Mouse (Mus musculus): ENCODE measurements around the gene Ywhae. TPM values are rescaled to one million over a fixed set of nuclear protein-coding genes. Genes with fewer than 3 reads are reported as not detected.

Ywhae gene
- total and polyA plus RNA-seq, 2 experiments from 2014 or later: 181 to 1,457 TPM

- Histone ChIP-seq H3K4me3 (ENCODE audit: low read length) (peak overlapping the region; percentile 48), H3K9ac (replicated peaks; ENCODE audit: low read length) (peak overlapping the region; percentile 56; the same call in 1 of the 2 replicates), H3K27me3 (ENCODE audit: insufficient read depth, low read length) (peaks cover 6% of the 10 kb centered on the region), H3K27ac (peak overlapping the region; percentile 48; the same call in 1 of the 2 replicates), H3K4me2 (ENCODE audit: low read depth, low read length) (peak overlapping the region; percentile 61), H3K4me1 (ENCODE audit: insufficient read depth, low read length) (no peaks in the 10 kb centered on the region), H3K9me3 (ENCODE audit: low read length) (no peaks in the 10 kb centered on the region), H3K36me3 (ENCODE audit: insufficient read depth, low read length) (no peaks in the 10 kb centered on the region)
- no peak; the same call in 1 of the 2 replicates for ATAC-seq
- no peak for TF ChIP-seq CTCF (IDR thresholded peaks at IDR 0.05; ENCODE audit: low read depth)
- WGBS: 65% methylated on average over 13 of the region's 13 CpGs
- DNase-seq (ENCODE audit: low spot score): no peak
Measured at GRCm38 (mm10) chr11:75796536-75797246, 64.0 kb downstream of the Ywhae start.

DNA sequence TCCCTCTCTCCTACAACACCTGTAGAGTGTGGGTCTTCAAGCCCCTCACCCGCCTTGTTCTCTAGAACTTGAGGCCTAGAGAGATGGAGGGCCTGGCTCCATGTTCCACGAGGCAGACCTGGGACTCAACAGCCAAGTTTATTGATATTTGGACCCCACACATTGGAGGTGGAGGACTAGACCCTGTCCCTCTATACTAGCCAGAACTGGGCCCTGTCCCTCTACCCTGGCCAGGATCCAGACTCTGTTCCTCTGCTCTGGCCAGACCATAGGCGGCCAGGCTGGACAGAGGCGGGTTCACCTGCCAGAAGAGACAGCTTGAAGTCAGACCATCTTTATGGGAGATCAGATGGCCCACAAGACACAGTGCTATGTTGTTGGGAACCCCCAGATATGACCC lies 68.7 kb downstream of the Ywhae start:
- no peaks in the 10 kb centered on the region for H3K4me1 ChIP-seq (ENCODE audit: insufficient read depth, low read length)
- no peak for ATAC-seq
- H3K27me3 ChIP-seq (ENCODE audit: insufficient read depth, low read length): no peaks in the 10 kb centered on the region
- no peak for DNase-seq (ENCODE audit: low spot score)
- H3K27ac ChIP-seq: no peak overlapping the region
- TF ChIP-seq CTCF (IDR thresholded peaks at IDR 0.05; ENCODE audit: low read depth): no peak
- WGBS: 79% methylated on average over 4 of the region's 4 CpGs
- no peak overlapping the region for H3K9ac ChIP-seq (replicated peaks; ENCODE audit: low read length)
- no peak overlapping the region for H3K4me3 ChIP-seq (ENCODE audit: low read length)
- no peaks in the 10 kb centered on the region for H3K9me3 ChIP-seq (ENCODE audit: low read length)
- H3K36me3 ChIP-seq (ENCODE audit: insufficient read depth, low read length): no peaks in the 10 kb centered on the region
- H3K4me2 ChIP-seq (ENCODE audit: low read depth, low read length): no peak overlapping the region

DNA sequence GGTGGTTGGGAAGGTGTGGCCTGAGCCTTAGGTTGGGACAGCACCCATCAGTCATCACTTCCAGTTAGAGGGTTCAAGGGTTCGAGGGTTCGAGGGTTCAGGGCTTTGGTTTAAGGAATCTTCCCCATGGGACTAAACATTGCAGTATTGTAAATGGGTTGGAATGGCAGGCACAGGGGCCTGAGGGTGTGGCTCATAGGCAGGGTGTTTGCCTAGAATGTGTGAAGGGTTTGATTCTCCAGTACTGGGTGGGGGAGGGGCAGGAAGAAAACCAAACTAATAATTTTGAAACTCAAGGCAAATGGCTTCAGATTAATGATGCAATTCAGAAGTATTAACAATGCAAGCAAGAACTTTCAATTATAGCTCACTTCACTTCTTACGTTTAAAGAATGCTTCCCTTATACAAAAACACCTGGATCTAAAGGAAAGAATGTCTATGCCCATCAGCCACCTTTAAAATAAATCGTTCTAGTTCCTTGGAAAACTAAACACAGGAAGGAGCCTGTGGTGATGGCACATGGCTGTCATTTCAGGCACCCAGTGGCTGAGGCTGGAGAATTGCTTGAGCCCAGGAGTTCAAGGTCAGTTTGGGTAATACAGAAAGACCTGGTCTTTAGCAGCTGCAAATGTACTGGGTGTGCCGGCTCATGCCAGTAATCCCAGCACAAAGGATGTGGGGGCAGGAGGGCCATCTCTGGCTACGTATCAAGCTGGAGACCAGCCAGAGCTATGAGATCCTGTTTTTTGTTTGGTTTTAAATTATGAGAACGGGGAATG lies 69.3 kb downstream of the Ywhae start:
- H3K4me2 ChIP-seq (ENCODE audit: low read depth, low read length): no peak overlapping the region
- 74% methylated on average over 7 of the region's 7 CpGs for WGBS
- no peak for TF ChIP-seq CTCF (IDR thresholded peaks at IDR 0.05; ENCODE audit: low read depth)
- no peaks in the 10 kb centered on the region for H3K9me3 ChIP-seq (ENCODE audit: low read length)
- DNase-seq (ENCODE audit: low spot score): no peak
- no peak overlapping the region for H3K27ac ChIP-seq
- H3K9ac ChIP-seq (replicated peaks; ENCODE audit: low read length): no peak overlapping the region
- H3K36me3 ChIP-seq (ENCODE audit: insufficient read depth, low read length): no peaks in the 10 kb centered on the region
- no peaks in the 10 kb centered on the region for H3K4me1 ChIP-seq (ENCODE audit: insufficient read depth, low read length)
- no peak overlapping the region for H3K4me3 ChIP-seq (ENCODE audit: low read length)
- ATAC-seq: no peak
- no peaks in the 10 kb centered on the region for H3K27me3 ChIP-seq (ENCODE audit: insufficient read depth, low read length)

- Histone ChIP-seq H3K9me3 (ENCODE audit: low read length) (no peaks in the 10 kb centered on the region), H3K27me3 (ENCODE audit: insufficient read depth, low read length) (no peaks in the 10 kb centered on the region), H3K4me1 (ENCODE audit: insufficient read depth, low read length) (no peaks in the 10 kb centered on the region), H3K4me2 (ENCODE audit: low read depth, low read length) (no peak overlapping the region), H3K36me3 (ENCODE audit: insufficient read depth, low read length) (no peaks in the 10 kb centered on the region), H3K27ac (0 out of 2 replicates have a peak overlapping the region, but pooled peaks have one; percentile 7), H3K9ac (replicated peaks; ENCODE audit: low read length) (no peak overlapping the region), H3K4me3 (ENCODE audit: low read length) (no peak overlapping the region)
- DNase-seq (ENCODE audit: low spot score) (peak; percentile 32), ATAC-seq (0 out of 2 replicates have a peak, but pooled peaks have one; percentile 21)
- TF ChIP-seq CTCF (IDR thresholded peaks at IDR 0.05; ENCODE audit: low read depth): peak; percentile 42
- 19% methylated on average over 5 of the region's 5 CpGs for WGBS
Measured at GRCm38 (mm10) chr11:75807486-75807885, 74.8 kb downstream of the Ywhae start.

- no peak for DNase-seq (ENCODE audit: low spot score)
- Histone ChIP-seq H3K9ac (replicated peaks; ENCODE audit: low read length) (no peak overlapping the region), H3K4me3 (ENCODE audit: low read length) (no peak overlapping the region), H3K36me3 (ENCODE audit: insufficient read depth, low read length) (no peaks in the 10 kb centered on the region), H3K27me3 (ENCODE audit: insufficient read depth, low read length) (no peaks in the 10 kb centered on the region), H3K4me1 (ENCODE audit: insufficient read depth, low read length) (no peaks in the 10 kb centered on the region), H3K4me2 (ENCODE audit: low read depth, low read length) (no peak overlapping the region), H3K27ac (no peak overlapping the region), H3K9me3 (ENCODE audit: low read length) (no peaks in the 10 kb centered on the region)
- TF ChIP-seq CTCF (IDR thresholded peaks at IDR 0.05; ENCODE audit: low read depth): no peak
- WGBS: 94% methylated on average over 3 of the region's 3 CpGs
- no peak for ATAC-seq
Measured at GRCm38 (mm10) chr11:75810526-75810925, 77.9 kb downstream of the Ywhae start.

- Histone ChIP-seq H3K36me3 (ENCODE audit: insufficient read depth, low read length) (no peaks in the 10 kb centered on the region), H3K9me3 (ENCODE audit: low read length) (no peaks in the 10 kb centered on the region), H3K4me2 (ENCODE audit: low read depth, low read length) (no peak overlapping the region), H3K4me3 (ENCODE audit: low read length) (no peak overlapping the region), H3K9ac (replicated peaks; ENCODE audit: low read length) (no peak overlapping the region), H3K4me1 (ENCODE audit: insufficient read depth, low read length) (no peaks in the 10 kb centered on the region), H3K27ac (no peak overlapping the region; the same call in 1 of the 2 replicates), H3K27me3 (ENCODE audit: insufficient read depth, low read length) (no peaks in the 10 kb centered on the region)
- ATAC-seq (no peak), DNase-seq (ENCODE audit: low spot score) (peak; percentile 62)
- no peak for TF ChIP-seq CTCF (IDR thresholded peaks at IDR 0.05; ENCODE audit: low read depth)
- WGBS: 22% methylated on average over 3 of the region's 3 CpGs
Measured at GRCm38 (mm10) chr11:75811900-75812299, 79.2 kb downstream of the Ywhae start.

Measured in hindbrain, postnatal 0 days (tissue).